Mouse (Mus musculus) ES-E14 (cell line): ENCODE measurements around the gene Zfp697.

Experiments used
- CHD2 ChIP-seq: IDR thresholded peaks from 2 replicates; pipeline ENCODE4 v1.6.1; 2014; ENCODE audit warnings: mild to moderate bottlenecking, low read depth, low read length, inconsistent platforms
- HCFC1 ChIP-seq: IDR thresholded peaks from 2 replicates; pipeline ENCODE4 v1.6.1; 2012; ENCODE audit warnings: low read length, inconsistent platforms, borderline replicate concordance; ENCODE audit not compliant: insufficient read depth
- ZC3H11A ChIP-seq: IDR thresholded peaks from 2 replicates; pipeline ENCODE4 v1.6.1; 2012; ENCODE audit warnings: low read depth, mild to moderate bottlenecking, inconsistent platforms, low read length, borderline replicate concordance
- ZNF384 ChIP-seq: IDR thresholded peaks from 2 replicates; pipeline ENCODE4 v1.6.1; 2012; ENCODE audit warnings: low read depth, low read length, inconsistent platforms

- TF ChIP-seq CHD2 (no peak), ZC3H11A (no peak), HCFC1 (no peak), ZNF384 (no peak)
These were observed 44.5 kb downstream of the Zfp697 start for GRCm38 (mm10) chr3:98426749-98427148.
